Mouse (Mus musculus): ENCODE measurements at regions not wholly inside any gene's neighbourhood (a gene's known extent, or its start where the extent isn't known, plus 50 kb on each side); places are given as distances from the start of the nearest gene placed in this dataset.
"Not testable (repeated sequence)": the region's sequence is repeated elsewhere in the genome, so short reads cannot be mapped to it uniquely, and the experiment has no call there.

DNA sequence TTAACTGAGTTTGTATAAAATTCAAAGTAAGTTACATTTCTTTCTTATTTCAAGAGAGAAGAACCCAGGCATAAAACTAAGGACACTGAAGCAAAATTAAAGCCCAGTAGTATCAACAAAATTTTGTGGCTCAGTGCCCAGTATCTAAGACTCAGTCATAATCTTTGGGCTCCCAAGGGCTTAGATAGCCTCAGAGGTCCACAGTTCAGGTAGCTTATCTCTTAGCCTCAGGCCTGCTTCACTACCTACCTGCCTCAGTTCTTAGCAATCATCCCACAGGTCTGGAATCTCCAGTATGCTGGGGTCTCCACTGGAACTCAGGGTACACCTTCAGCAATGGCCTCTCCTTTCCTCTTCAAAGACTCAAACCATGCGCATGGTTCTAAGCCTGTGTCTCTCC is 531.4 kb upstream of the Olfr1507 start:
- H3K27ac ChIP-seq (ENCODE audit: insufficient read depth, low read depth, low read length); H3K4me3 ChIP-seq (ENCODE audit: insufficient read depth, low read depth, low read length); H3K4me1 ChIP-seq (ENCODE audit: control insufficient read depth, insufficient read depth, low read length): not testable (repeated sequence)
- WGBS = no CpG with 5 or more reads among the region's 1 CpGs

DNA sequence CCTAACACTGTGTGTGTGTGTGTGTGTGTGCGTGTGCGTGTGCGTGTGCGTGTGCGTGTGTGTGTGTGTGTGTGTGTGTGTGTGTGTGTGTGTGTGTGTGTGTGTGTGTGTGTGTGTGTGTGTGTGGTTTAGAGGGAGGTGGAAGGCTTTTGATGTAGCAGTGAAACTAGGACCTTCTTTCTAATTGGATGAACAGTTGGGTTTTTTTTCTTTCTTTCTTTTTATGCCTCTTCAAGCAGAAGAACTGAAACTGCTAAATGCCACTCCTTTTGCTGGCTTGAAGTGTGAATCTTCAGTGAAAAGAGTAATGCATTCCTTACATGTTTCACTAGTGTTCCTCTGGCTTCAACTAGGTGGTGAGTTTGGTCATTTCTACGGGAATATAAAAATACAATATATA is 524.6 kb upstream of the Olfr1507 start:
- H3K27ac ChIP-seq (ENCODE audit: insufficient read depth, low read depth, low read length); H3K4me1 ChIP-seq (ENCODE audit: control insufficient read depth, insufficient read depth, low read length); H3K4me3 ChIP-seq (ENCODE audit: insufficient read depth, low read depth, low read length): not testable (repeated sequence)
- no CpG with 5 or more reads among the region's 6 CpGs for WGBS

DNA sequence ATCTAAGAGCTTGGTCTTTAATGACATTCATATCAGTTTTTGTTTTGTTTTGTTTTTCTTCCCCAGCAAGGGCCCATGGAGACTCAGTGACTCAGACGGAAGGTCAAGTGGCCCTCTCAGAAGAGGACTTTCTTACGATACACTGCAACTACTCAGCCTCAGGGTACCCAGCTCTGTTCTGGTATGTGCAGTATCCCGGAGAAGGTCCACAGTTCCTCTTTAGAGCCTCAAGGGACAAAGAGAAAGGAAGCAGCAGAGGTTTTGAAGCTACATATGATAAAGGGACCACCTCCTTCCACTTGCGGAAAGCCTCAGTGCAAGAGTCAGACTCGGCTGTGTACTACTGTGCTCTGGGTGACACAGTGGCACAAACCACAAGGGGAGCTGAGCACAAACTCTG is 512.2 kb upstream of the Olfr1507 start:
- not testable (repeated sequence) for H3K4me3 ChIP-seq (ENCODE audit: insufficient read depth, low read depth, low read length); H3K27ac ChIP-seq (ENCODE audit: insufficient read depth, low read depth, low read length); H3K4me1 ChIP-seq (ENCODE audit: control insufficient read depth, insufficient read depth, low read length)
- WGBS = no CpG with 5 or more reads among the region's 5 CpGs

DNA sequence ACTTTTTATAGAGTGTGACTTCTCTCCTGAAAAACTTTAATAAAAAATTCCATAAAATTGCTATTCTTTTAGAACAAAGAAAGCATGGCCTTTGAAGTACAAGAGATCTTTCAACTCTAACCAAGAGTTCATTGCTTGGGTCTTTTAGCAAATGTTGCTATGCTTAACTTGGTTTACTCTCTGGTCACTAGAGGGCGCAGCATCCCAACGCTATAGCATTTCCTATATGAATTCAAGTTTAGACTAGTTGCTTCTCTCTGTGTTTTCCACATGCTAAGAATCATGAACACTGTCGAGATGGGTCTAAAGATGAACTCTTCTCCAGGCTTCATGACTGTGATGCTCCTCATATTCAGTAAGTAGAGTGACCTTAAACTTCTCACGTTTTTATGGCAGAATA is 511.8 kb upstream of the Olfr1507 start:
- not testable (repeated sequence) for H3K27ac ChIP-seq (ENCODE audit: insufficient read depth, low read depth, low read length); H3K4me1 ChIP-seq (ENCODE audit: control insufficient read depth, insufficient read depth, low read length); H3K4me3 ChIP-seq (ENCODE audit: insufficient read depth, low read depth, low read length)
- WGBS = no CpG with 5 or more reads among the region's 4 CpGs

DNA sequence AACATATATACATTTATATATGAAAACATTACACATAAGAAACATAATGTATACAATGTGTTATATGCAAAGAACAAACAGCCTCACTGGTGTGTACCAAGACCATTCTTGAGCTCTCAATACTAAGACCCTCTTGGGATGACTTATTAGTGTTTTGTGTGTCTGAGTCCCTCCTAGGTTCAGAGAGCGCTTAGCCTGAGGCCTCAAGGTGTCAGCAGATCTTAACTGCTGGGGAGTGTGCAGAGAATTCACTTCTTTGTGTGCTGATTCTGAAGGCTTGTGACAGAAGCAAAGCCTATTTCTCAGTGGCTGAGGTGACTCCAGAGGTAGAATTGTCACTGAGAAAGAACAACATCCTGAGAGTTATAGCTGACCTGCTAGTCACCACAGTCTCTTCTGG is 505.7 kb upstream of the Olfr1507 start:
- not testable (repeated sequence) for H3K4me1 ChIP-seq (ENCODE audit: control insufficient read depth, insufficient read depth, low read length); H3K27ac ChIP-seq (ENCODE audit: insufficient read depth, low read depth, low read length); H3K4me3 ChIP-seq (ENCODE audit: insufficient read depth, low read depth, low read length)
- WGBS = 86% methylated on average over 1 of the region's 1 CpGs

DNA sequence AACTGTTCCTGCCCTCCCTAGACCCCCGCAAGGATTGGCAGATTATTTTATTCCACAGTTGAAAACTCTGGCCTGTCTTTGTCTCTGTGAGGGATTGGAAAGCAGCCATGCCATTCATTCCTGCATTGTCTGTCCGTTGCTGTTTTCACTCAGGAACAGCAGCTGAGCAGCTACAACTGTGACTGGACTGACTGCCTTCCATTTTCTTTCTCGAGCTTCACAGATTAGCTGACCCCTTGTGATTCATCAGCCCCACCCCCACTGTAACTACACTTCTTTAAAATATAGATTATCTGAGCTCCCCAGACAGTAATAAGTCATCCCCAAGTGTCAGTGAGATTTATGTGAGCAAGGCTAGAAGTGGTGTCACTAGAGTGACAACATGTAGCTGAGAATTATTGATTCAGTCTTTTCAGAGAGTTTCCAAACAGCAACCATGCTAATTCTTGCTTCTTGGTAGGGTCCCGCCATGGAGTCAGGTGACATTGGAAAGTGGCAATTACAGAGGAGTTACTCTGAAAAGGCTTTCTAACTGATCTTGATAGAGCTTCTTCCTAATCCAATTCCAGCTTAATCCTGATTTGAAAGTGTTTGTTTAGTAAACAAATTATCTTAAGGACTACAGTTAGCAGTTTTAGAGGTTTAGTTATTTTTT is 496.7 kb upstream of the Olfr1507 start:
- H3K4me1 ChIP-seq (ENCODE audit: control insufficient read depth, insufficient read depth, low read length); H3K27ac ChIP-seq (ENCODE audit: insufficient read depth, low read depth, low read length); H3K4me3 ChIP-seq (ENCODE audit: insufficient read depth, low read depth, low read length): not testable (repeated sequence)
- 16% methylated on average over 1 of the region's 4 CpGs for WGBS

DNA sequence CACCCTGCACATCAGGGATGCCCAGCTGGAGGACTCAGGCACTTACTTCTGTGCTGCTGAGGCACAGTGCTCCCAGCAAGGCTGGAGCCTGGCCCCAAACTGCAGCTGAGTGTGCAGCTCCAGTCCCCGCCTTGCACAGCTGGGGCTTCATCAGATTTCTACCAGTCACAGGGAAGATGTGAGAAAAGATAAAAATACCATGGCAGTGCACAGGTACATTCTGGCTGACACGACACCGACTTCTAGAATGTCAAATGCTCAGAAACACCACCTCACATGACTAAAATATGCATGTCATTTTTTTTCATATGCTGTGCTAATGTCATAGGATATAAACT is 495.7 kb upstream of the Olfr1507 start:
- WGBS = no CpG with 5 or more reads among the region's 3 CpGs
- H3K27ac ChIP-seq (ENCODE audit: insufficient read depth, low read depth, low read length); H3K4me1 ChIP-seq (ENCODE audit: control insufficient read depth, insufficient read depth, low read length); H3K4me3 ChIP-seq (ENCODE audit: insufficient read depth, low read depth, low read length): not testable (repeated sequence)

DNA sequence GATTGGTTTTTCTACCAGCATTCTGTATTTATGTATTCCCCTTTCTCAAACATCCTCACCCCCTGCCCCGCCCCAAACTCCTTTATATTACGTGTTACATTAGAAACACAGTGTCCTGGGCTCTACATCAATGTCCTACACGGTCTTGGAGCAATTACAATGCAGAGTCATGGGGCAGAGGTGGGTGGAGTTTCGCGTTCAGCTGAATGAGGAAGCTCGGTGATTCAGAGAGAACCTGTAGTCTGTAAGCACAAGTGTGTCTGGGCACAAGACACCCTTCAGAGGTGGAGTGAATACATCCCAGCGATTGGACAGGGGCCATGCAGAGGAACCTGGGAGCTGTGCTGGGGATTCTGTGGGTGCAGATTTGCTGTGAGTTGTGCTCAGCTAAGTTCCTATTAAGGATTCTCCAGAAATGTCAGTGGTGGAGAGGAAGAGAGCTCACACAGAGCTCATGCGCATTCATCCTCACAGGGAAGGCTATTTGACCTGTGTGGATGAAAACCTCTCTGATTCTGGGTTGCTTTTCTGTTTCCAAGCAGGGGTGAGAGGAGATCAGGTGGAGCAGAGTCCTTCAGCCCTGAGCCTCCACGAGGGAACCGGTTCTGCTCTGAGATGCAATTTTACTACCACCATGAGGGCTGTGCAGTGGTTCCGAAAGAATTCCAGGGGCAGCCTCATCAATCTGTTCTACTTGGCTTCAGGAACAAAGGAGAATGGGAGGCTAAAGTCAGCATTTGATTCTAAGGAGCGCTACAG is 495.2 kb upstream of the Olfr1507 start:
- H3K4me3 ChIP-seq (ENCODE audit: insufficient read depth, low read depth, low read length); H3K4me1 ChIP-seq (ENCODE audit: control insufficient read depth, insufficient read depth, low read length); H3K27ac ChIP-seq (ENCODE audit: insufficient read depth, low read depth, low read length): not testable (repeated sequence)
- no CpG with 5 or more reads among the region's 12 CpGs for WGBS

DNA sequence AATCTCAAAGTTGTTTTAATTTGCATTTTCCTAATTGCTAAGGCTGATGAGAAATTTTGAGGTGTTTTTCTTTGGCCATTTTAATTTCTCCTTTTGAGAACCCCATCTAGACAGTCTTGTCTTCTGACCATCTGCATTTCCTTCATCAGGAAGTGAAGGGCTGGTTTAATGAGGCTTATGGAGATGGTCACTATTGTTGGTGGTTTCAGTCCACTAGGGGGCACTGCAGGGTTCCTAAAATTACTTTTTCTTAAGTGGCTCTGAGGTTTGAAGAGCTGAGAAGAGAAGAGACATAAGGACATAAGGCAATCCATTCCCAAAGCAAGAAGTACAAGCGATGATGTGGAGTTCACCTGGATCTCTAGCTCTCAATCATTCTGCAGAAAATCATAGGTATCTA is 494.4 kb upstream of the Olfr1507 start:
- WGBS = 72% methylated on average over 1 of the region's 1 CpGs
- not testable (repeated sequence) for H3K4me3 ChIP-seq (ENCODE audit: insufficient read depth, low read depth, low read length)

DNA sequence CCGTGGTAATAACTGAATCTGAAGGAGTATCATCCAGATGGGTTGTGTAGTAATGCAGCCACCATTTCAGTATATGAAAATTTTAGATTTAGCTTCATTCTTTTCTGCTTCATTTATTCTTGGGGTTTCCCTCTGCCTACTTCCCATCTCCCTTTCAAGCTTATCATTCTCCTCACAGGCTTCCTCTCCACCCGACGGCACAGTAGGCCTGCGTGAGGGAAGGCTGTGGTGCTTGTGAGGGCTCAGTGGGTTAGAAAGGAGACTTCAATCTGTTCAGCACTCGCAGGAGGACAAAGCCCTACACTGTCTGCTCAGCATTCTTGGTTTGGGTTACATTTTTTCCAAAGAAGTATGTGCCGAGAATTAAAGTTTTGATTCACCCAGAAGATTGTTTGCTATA is 493.0 kb upstream of the Olfr1507 start:
- H3K27ac ChIP-seq (ENCODE audit: insufficient read depth, low read depth, low read length); H3K4me1 ChIP-seq (ENCODE audit: control insufficient read depth, insufficient read depth, low read length); H3K4me3 ChIP-seq (ENCODE audit: insufficient read depth, low read depth, low read length): not testable (repeated sequence)
- WGBS = 67% methylated on average over 1 of the region's 6 CpGs

More for the DNA sequence above, 494.4 kb upstream of the Olfr1507 start:
- H3K27ac ChIP-seq (ENCODE audit: insufficient read depth, low read depth, low read length); H3K4me1 ChIP-seq (ENCODE audit: control insufficient read depth, insufficient read depth, low read length): not testable (repeated sequence)

DNA sequence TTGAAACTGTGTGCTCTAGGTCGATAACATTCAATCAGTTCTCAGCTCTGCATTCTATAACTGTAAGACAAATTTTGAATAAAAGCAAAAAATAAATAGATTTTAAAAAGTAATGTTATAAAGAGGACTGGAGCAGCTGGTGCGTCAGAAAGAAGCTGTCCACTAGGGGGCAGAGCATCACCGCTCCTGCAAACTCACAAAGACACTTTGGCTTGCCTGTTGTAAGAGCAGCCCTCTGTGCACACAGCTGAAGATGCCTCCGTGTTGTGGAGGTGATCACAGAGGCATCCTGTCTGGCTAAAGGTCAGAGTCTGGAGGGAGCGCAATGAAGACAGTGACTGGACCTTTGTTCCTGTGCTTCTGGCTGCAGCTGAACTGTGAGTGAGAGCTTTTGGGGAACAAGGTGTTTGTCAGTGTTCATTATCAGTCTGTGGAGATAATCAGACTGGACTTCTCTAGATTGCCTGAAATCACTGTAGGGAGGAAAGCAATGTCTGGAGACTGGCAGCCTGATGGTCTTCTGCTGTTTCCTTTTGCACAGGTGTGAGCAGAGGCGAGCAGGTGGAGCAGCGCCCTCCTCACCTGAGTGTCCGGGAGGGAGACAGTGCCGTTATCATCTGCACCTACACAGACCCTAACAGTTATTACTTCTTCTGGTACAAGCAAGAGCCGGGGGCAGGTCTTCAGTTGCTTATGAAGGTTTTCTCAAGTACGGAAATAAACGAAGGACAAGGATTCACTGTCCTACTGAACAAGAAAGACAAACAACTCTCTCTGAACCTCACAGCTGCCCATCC is 476.9 kb upstream of the Olfr1507 start:
- H3K4me3 ChIP-seq (ENCODE audit: insufficient read depth, low read depth, low read length) = not testable (repeated sequence)

DNA sequence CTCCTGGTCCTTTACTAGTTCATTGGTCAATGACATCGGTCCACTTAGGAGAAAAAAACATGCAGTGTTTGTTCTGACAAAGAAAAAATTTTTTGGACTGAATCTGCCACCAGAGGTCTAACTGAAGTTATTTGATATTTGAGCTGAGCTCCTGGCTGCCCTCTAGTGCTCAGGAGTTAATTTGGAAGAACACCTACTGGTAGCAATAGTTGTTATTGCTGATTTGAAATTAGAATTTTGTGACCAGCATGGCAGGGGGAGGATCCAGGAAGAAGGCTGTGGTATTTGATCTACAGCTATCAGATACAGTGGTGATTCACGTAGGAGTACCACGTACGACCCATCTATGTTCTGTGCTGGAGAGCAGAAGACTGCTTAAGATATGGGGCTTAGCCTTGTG is 466.6 kb upstream of the Olfr1507 start:
- not testable (repeated sequence) for H3K4me3 ChIP-seq (ENCODE audit: insufficient read depth, low read depth, low read length); H3K27ac ChIP-seq (ENCODE audit: insufficient read depth, low read depth, low read length); H3K4me1 ChIP-seq (ENCODE audit: control insufficient read depth, insufficient read depth, low read length)
- 86% methylated on average over 3 of the region's 4 CpGs for WGBS

More for the DNA sequence above, 476.9 kb upstream of the Olfr1507 start:
- no CpG with 5 or more reads among the region's 12 CpGs for WGBS
- H3K27ac ChIP-seq (ENCODE audit: insufficient read depth, low read depth, low read length); H3K4me1 ChIP-seq (ENCODE audit: control insufficient read depth, insufficient read depth, low read length): not testable (repeated sequence)

DNA sequence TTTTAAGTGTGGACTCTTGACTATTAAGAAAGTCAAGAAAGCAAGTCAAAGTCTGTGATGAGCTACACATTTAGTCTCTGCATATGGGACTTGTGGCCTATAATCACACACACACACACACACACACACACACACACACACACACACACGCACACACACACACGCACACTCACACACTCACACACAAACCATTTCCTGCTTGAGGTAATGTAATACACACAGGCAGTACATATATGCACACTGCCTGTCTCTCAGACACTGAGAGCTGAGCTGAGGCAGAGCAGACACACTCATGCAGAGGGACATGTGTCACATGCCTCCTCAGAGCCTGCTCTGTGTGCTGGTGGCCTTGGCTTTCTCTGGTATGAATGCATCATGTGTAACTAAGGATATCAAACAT is 461.0 kb upstream of the Olfr1507 start:
- not testable (repeated sequence) for H3K4me1 ChIP-seq (ENCODE audit: control insufficient read depth, insufficient read depth, low read length); H3K27ac ChIP-seq (ENCODE audit: insufficient read depth, low read depth, low read length); H3K4me3 ChIP-seq (ENCODE audit: insufficient read depth, low read depth, low read length)
- WGBS = 79% methylated on average over 2 of the region's 2 CpGs

DNA sequence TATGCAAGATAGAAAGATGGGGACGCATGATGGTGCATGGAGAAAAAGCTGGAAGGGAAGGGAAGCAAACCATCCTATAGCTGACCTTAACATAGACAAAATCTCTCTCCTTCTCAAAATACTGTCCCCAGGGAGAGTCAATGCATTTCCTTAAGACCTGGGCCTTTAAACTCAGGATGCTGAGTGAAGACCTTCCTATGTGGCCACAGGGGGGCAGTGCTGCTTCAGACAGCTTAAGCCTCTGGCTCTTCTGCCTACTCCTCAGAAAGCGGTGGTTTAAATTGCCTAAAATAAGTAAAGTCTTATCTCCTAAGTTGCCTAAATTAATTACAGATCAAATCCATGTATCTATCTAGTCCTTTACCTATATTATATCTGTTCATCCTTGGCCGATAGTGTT is 449.4 kb upstream of the Olfr1507 start:
- not testable (repeated sequence) for H3K4me3 ChIP-seq (ENCODE audit: insufficient read depth, low read depth, low read length); H3K4me1 ChIP-seq (ENCODE audit: control insufficient read depth, insufficient read depth, low read length); H3K27ac ChIP-seq (ENCODE audit: insufficient read depth, low read depth, low read length)

DNA sequence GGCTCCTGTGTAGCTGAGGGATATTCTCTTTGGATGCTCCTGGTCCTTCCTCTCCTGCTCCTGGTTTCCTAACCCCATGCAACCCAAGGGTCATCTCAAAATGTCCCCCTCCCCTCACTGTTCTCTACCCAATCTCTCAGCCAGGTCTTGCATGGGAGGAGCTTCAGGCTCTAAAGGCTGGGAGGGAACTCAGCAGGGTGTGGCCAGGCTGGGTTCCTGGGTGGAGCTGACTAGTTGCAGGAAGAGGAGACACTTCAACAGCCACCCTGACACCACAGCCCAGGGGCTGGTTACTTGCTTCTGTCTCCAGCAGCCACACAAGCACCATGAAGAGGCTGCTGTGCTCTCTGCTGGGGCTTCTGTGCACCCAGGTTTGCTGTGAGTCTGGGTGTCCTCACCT is 446.9 kb upstream of the Olfr1507 start:
- H3K4me1 ChIP-seq (ENCODE audit: control insufficient read depth, insufficient read depth, low read length); H3K4me3 ChIP-seq (ENCODE audit: insufficient read depth, low read depth, low read length); H3K27ac ChIP-seq (ENCODE audit: insufficient read depth, low read depth, low read length): not testable (repeated sequence)

More for the DNA sequence above, 449.4 kb upstream of the Olfr1507 start:
- WGBS = no CpG with 5 or more reads among the region's 3 CpGs

All from olfactory bulb, adult 2 months (tissue).